Mouse (Mus musculus) lung, embryonic 16.5 days (tissue): Measurements from ENCODE around the gene Gm10188. TPM values are rescaled to one million over a fixed set of nuclear protein-coding genes. Genes with fewer than 3 reads are reported as not detected.

Experiments used
- ATAC-seq: fragments of 200-750 bp; cut with Nextera tagmentation; 2 replicates; pipeline ENCODE4 v1.8.0; 2017; ENCODE audit warnings: low read depth, mild to moderate bottlenecking, moderate library complexity
- H3K27ac ChIP-seq: fragments of 300-500 bp; sonication (generic); 2 replicates; pipeline ENCODE4 v1.5.1; 2014; ENCODE audit warnings: mild to moderate bottlenecking, control low read depth, low read length
- H3K27me3 ChIP-seq: fragments of 300-500 bp; sonication (generic); 2 replicates; pipeline ENCODE4 v1.6.1; 2014; ENCODE audit warnings: low read depth, low read length, mixed read lengths; ENCODE audit not compliant: control insufficient read depth, insufficient read depth
- H3K36me3 ChIP-seq: fragments of 300-500 bp; sonication (generic); 2 replicates; pipeline ENCODE4 v1.6.1; 2014; ENCODE audit warnings: low read length; ENCODE audit not compliant: control insufficient read depth, insufficient read depth
- H3K4me1 ChIP-seq: fragments of 300-500 bp; sonication (generic); replicated peaks from 2 replicates; pipeline ENCODE4 v1.6.1; 2014; ENCODE audit warnings: low read length, mixed read lengths; ENCODE audit not compliant: control insufficient read depth, insufficient read depth
- H3K4me2 ChIP-seq: fragments of 300-500 bp; sonication (generic); 2 replicates; pipeline ENCODE4 v1.6.1; 2014; ENCODE audit warnings: low read depth, low read length, control low read depth
- H3K4me3 ChIP-seq: fragments of 300-500 bp; sonication (generic); 2 replicates; pipeline ENCODE4 v1.5.1; 2014; ENCODE audit warnings: mild to moderate bottlenecking, low read length, control low read depth
- H3K9ac ChIP-seq: fragments of 300-500 bp; sonication (generic); 2 replicates; pipeline ENCODE4 v1.6.1; 2014; ENCODE audit warnings: low read length, control low read depth
- H3K9me3 ChIP-seq: fragments of 300-500 bp; sonication (generic); 2 replicates; pipeline ENCODE4 v1.6.1; 2016; ENCODE audit warnings: low read length; ENCODE audit not compliant: control insufficient read depth
- WGBS: fragments of 180-500 bp; shearing (Covaris S2); extraction: QIAGEN DNeasy Blood & Tissue Kit; methylation state at CpG from one replicate; pipeline ENCODE4 v1.1.7; 2014; 5-methylcytosine and 5-hydroxymethylcytosine counted together
- polyA plus RNA-seq: library from polyadenylated mRNA; unstranded; fragments of >200 nt; fragmentation: Nextera tagmentation; extraction: Ambion mirVana; gene quantifications from 2 replicates; pipeline ENCODE4 v1.2.1, GENCODE M21; 2015

Gene Gm10188
- polyA plus RNA-seq, 1 experiment from 2014 or later: not detected

DNA sequence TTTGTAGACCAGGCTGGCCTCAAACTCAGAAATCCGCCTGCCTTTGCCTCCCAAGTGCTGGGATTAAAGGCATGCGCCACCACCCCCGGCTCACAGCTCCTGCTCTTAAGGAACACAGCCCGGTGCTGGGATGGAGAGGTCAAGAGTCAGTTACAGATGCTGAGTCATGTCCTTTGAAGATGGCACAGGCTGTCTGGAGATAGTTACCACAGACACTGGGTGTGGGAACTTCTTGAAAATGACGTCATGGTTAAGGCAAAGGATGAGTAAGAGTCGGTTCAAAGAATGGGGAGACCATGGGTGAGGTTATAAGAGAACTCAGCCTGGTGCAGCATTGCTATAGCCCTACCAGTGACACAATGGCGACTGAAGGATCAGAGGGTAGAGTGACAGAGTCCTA is 35.0 kb upstream of the Gm10188 start:
- H3K9me3 ChIP-seq: no peaks in the 10 kb centered on the region
- no peak for ATAC-seq
- no peak overlapping the region for H3K4me2 ChIP-seq
- H3K9ac ChIP-seq: no peak overlapping the region
- WGBS: 55% methylated on average over 7 of the region's 7 CpGs
- 0 out of 2 replicates have a peak, but pooled peaks cover 2% of the 10 kb centered on the region for H3K4me1 ChIP-seq
- H3K27me3 ChIP-seq: no peaks in the 10 kb centered on the region
- no peak overlapping the region for H3K4me3 ChIP-seq
- H3K27ac ChIP-seq: no peak overlapping the region
- no peaks in the 10 kb centered on the region for H3K36me3 ChIP-seq

- H3K36me3 ChIP-seq: no peaks in the 10 kb centered on the region
- no peak overlapping the region for H3K4me2 ChIP-seq
- 0 out of 2 replicates have a peak, but pooled peaks cover 2% of the 10 kb centered on the region for H3K4me1 ChIP-seq
- H3K9me3 ChIP-seq: no peaks in the 10 kb centered on the region
- no peaks in the 10 kb centered on the region for H3K27me3 ChIP-seq
- no peak overlapping the region for H3K27ac ChIP-seq
- WGBS: 86% methylated on average over 4 of the region's 4 CpGs
- no peak overlapping the region for H3K9ac ChIP-seq
- H3K4me3 ChIP-seq: no peak overlapping the region
- no peak for ATAC-seq
Observed at GRCm38 (mm10) chr1:132263618-132264017, 34.1 kb upstream of the Gm10188 start.

GRCm38 (mm10) chr1:132261058-132261457 is 31.5 kb upstream of the Gm10188 start:
- 52% methylated on average over 5 of the region's 5 CpGs for WGBS
- no peak for ATAC-seq

DNA sequence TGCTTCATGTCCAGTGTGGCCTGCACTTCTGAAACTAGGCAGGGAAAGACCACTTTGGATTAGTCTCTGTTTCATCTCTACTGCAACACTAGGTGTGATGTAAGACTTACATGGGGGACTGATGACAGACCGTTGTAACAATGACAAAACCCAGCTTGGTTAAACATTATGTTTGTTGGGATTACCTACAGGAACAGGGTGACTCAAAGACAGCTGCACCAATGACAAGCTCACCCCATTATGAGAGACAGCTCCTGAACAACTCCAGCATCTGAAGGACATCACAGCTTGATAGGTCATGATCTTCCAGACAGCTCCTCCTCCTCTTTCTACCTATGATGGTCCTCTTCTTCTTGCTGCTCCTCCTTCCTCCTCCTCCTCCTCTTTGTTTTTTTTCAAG is 30.8 kb upstream of the Gm10188 start:
- Histone ChIP-seq H3K36me3 (no peaks in the 10 kb centered on the region), H3K4me3 (no peak overlapping the region), H3K27me3 (no peaks in the 10 kb centered on the region), H3K9ac (no peak overlapping the region), H3K4me2 (no peak overlapping the region), H3K9me3 (no peaks in the 10 kb centered on the region), H3K4me1 (no peaks in the 10 kb centered on the region), H3K27ac (no peak overlapping the region)
- WGBS: 89% methylated on average over 1 of the region's 1 CpGs
- ATAC-seq: no peak

More at GRCm38 (mm10) chr1:132261058-132261457, 31.5 kb upstream of the Gm10188 start:
- no peaks in the 10 kb centered on the region for H3K36me3 ChIP-seq
- H3K4me1 ChIP-seq: no peaks in the 10 kb centered on the region
- H3K4me3 ChIP-seq: no peak overlapping the region
- H3K27ac ChIP-seq: no peak overlapping the region
- H3K9me3 ChIP-seq: no peaks in the 10 kb centered on the region
- H3K27me3 ChIP-seq: no peaks in the 10 kb centered on the region
- no peak overlapping the region for H3K9ac ChIP-seq
- no peak overlapping the region for H3K4me2 ChIP-seq

GRCm38 (mm10) chr1:132254467-132254866 is 24.9 kb upstream of the Gm10188 start:
- Histone ChIP-seq H3K9me3 (no peaks in the 10 kb centered on the region), H3K4me3 (no peak overlapping the region), H3K4me2 (no peak overlapping the region), H3K36me3 (no peaks in the 10 kb centered on the region), H3K4me1 (no peaks in the 10 kb centered on the region), H3K27me3 (no peaks in the 10 kb centered on the region), H3K9ac (no peak overlapping the region), H3K27ac (no peak overlapping the region)
- WGBS: 74% methylated on average over 6 of the region's 6 CpGs
- ATAC-seq: no peak

DNA sequence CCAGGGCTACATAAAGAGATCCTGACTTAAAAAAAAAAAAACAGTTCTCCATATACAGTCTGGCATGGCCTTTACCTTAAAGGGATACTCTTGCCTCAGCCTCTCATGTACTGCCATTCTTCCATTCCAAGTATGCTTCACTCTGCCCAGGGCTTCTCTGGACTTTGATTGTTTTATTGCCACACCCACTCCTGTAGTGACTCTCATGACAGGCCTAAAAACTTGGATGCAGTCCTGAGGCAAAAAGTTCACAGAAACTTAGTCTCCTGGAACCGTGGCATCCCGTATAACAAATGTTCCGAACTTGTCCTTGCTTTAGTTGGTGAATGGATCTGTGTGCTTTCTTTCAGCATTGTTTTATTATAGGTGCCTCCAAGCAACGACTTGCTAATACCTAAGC is 17.1 kb upstream of the Gm10188 start:
- no peak for ATAC-seq
- H3K27me3 ChIP-seq: no peaks in the 10 kb centered on the region
- H3K9ac ChIP-seq: no peak overlapping the region
- no peak overlapping the region for H3K4me2 ChIP-seq
- no peaks in the 10 kb centered on the region for H3K9me3 ChIP-seq
- no peak overlapping the region for H3K4me3 ChIP-seq
- no peaks in the 10 kb centered on the region for H3K4me1 ChIP-seq
- no peak overlapping the region for H3K27ac ChIP-seq
- no peaks in the 10 kb centered on the region for H3K36me3 ChIP-seq
- 81% methylated on average over 4 of the region's 4 CpGs for WGBS

- Histone ChIP-seq H3K4me3 (no peak overlapping the region), H3K36me3 (no peaks in the 10 kb centered on the region), H3K9me3 (no peaks in the 10 kb centered on the region), H3K4me2 (no peak overlapping the region), H3K9ac (no peak overlapping the region), H3K27me3 (no peaks in the 10 kb centered on the region), H3K4me1 (no peaks in the 10 kb centered on the region), H3K27ac (no peak overlapping the region)
- 42% methylated on average over 6 of the region's 6 CpGs for WGBS
- no peak for ATAC-seq
Observed at GRCm38 (mm10) chr1:132246137-132246536, 16.6 kb upstream of the Gm10188 start.

DNA sequence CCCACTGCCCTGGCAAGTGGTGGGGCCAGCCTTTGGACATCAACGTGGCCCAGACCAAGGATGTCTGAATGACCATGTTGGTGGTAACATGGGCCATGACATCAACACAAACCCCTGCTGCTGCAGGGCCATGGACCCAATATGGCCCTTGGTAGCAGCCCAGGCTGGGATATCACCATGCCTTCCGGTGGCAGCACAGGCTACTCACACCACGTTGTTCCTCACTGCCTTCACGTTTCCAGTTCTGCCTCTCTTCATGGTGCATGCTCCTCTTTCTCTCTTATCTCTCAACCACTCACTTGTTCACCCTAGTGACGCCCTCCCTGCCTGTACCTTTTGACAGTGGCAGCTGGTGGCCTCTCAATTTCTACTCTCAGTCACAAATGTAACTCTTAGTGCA is 15.4 kb upstream of the Gm10188 start:
- no peak for ATAC-seq
- Histone ChIP-seq H3K36me3 (no peaks in the 10 kb centered on the region), H3K4me1 (no peaks in the 10 kb centered on the region), H3K27ac (no peak overlapping the region), H3K27me3 (no peaks in the 10 kb centered on the region), H3K9ac (no peak overlapping the region), H3K4me3 (no peak overlapping the region), H3K4me2 (no peak overlapping the region), H3K9me3 (no peaks in the 10 kb centered on the region)
- 66% methylated on average over 5 of the region's 5 CpGs for WGBS

- H3K4me3 ChIP-seq: no peak overlapping the region
- ATAC-seq: no peak
- no peaks in the 10 kb centered on the region for H3K9me3 ChIP-seq
- WGBS: 17% methylated on average over 6 of the region's 6 CpGs
- no peaks in the 10 kb centered on the region; the same call in 1 of the 2 replicates for H3K27me3 ChIP-seq
- no peak overlapping the region for H3K9ac ChIP-seq
- no peak overlapping the region for H3K27ac ChIP-seq
- no peaks in the 10 kb centered on the region for H3K4me1 ChIP-seq
- H3K4me2 ChIP-seq: no peak overlapping the region
- H3K36me3 ChIP-seq: no peaks in the 10 kb centered on the region
Observed at GRCm38 (mm10) chr1:132237585-132238159, 8.1 kb upstream of the Gm10188 start.
